In genomic region chr2:29194547-29195463, GRCm38 (mm10) we compare ENCODE assay signal across 7 mouse cellular contexts. TPM values are rescaled to one million over a fixed set of nuclear protein-coding genes. Genes with fewer than 3 reads are reported as not detected.
DNase-seq lines count a peak whose midpoint lies in the region; ATAC-seq lines count a peak whose summit lies in the region.

No protein-coding gene starts in this region.

- H3K4me2 ChIP-seq in intestine, embryonic 14.5 days (ENCODE audit: low read length) = peak overlapping the region; percentile 89
- peak overlapping the region; percentile 97 for H3K4me2 ChIP-seq in midbrain, embryonic 11.5 days

- H3K27me3 ChIP-seq in intestine, embryonic 14.5 days (replicated peaks; ENCODE audit: control insufficient read depth, insufficient read depth, low read length) = peaks cover 23% of the 10 kb centered on the region
- H3K27me3 ChIP-seq in midbrain, embryonic 11.5 days (ENCODE audit: control insufficient read depth, insufficient read depth, low read length) = peaks cover 15% of the 10 kb centered on the region

- DNase-seq in adrenal gland, adult 2 months = peak; percentile 86
- DNase-seq in cerebellum, postnatal 4 days (ENCODE audit: low spot score in 2 of 2) = peak; percentile 81 to 95
- peak; percentile 58 for DNase-seq in gastrocnemius, postnatal 25 days
- peak; percentile 94 for DNase-seq in intestine, embryonic 14.5 days (ENCODE audit: low spot score)
- peak; percentile 85 for DNase-seq in left cerebral cortex, postnatal 4 days
- peak; percentile 99 for DNase-seq in midbrain, embryonic 11.5 days (ENCODE audit: low spot score, missing footprints)
- peak; percentile 70 for DNase-seq in spleen, adult 12 weeks (ENCODE audit: low spot score)

- intact Hi-C loops in left cerebral cortex, postnatal 4 days (cut with DNase I) = loop anchor here (5.0 kb wide), 1 partner anchor 407 kb away; no protein-coding TSS in a partner anchor

- H3K9ac ChIP-seq in intestine, embryonic 14.5 days (ENCODE audit: low read length) = peak overlapping the region; percentile 27; the same call in 1 of the 2 replicates
- peak overlapping the region; percentile 57 for H3K9ac ChIP-seq in midbrain, embryonic 11.5 days (ENCODE audit: low read length)

- no peaks in the 10 kb centered on the region for H3K36me3 ChIP-seq in intestine, embryonic 14.5 days (ENCODE audit: control insufficient read depth, insufficient read depth, low read length)
- no peaks in the 10 kb centered on the region for H3K36me3 ChIP-seq in midbrain, embryonic 11.5 days (ENCODE audit: control insufficient read depth, insufficient read depth, low read length)

- no peaks in the 10 kb centered on the region for H3K9me3 ChIP-seq in intestine, embryonic 14.5 days (ENCODE audit: control insufficient read depth, low read length)
- H3K9me3 ChIP-seq in midbrain, embryonic 11.5 days (ENCODE audit: control insufficient read depth, low read length) = no peaks in the 10 kb centered on the region

- WGBS in intestine, embryonic 14.5 days = under 1% methylated on average over 59 of the region's 61 CpGs
- WGBS in midbrain, embryonic 11.5 days = 1% methylated on average over 56 of the region's 61 CpGs

- H3K4me1 ChIP-seq in intestine, embryonic 14.5 days (replicated peaks; ENCODE audit: control insufficient read depth, insufficient read depth, low read length) = no peaks in the 10 kb centered on the region
- H3K4me1 ChIP-seq in midbrain, embryonic 11.5 days (ENCODE audit: control insufficient read depth, insufficient read depth, low read length) = peaks cover 9% of the 10 kb centered on the region; the same call in 1 of the 2 replicates

- no peak overlapping the region for H3K27ac ChIP-seq in intestine, embryonic 14.5 days (ENCODE audit: low read depth)
- no peak overlapping the region for H3K27ac ChIP-seq in midbrain, embryonic 11.5 days (ENCODE audit: low read depth, low read length)

- ATAC-seq in intestine, embryonic 14.5 days (replicated peaks; ENCODE audit: low FRiP score, low TSS enrichment, low read depth) = 0 out of 2 replicates have a peak, but pooled peaks have one; percentile 56
- peak; percentile 80 for ATAC-seq in midbrain, embryonic 11.5 days (ENCODE audit: low FRiP score)

- peak overlapping the region; percentile 40 for H3K4me3 ChIP-seq in intestine, embryonic 14.5 days (ENCODE audit: low read depth, low read length)
- H3K4me3 ChIP-seq in midbrain, embryonic 11.5 days (ENCODE audit: low read depth, low read length) = peak overlapping the region; percentile 50

RNA-seq across cellular contexts. Expression of gene Ntng2, which starts 58.0 kb away (rescaled TPM):
- 10 to 100 TPM; 36.0 to 55.7 TPM for total RNA-seq in adrenal gland, adult 2 months (2021)
- 190 and 200 TPM in 2 replicates for polyA plus RNA-seq in adrenal gland, adult 2 months (2012; rRNA removed)
- 10 to 100 TPM; 33.4 to 40.0 TPM for total RNA-seq in gastrocnemius, postnatal 25 days (2021)
- polyA plus RNA-seq in intestine, embryonic 14.5 days (2014; fragmentation: Nextera tagmentation; extraction: Ambion mirVana) = 0.14 and 1.2 TPM in 2 replicates
- total RNA-seq in left cerebral cortex, postnatal 4 days (2021) = 100 to 1,000 TPM; 140 to 149 TPM
- 3.1 and 4.6 TPM in 2 replicates for polyA plus RNA-seq in midbrain, embryonic 11.5 days (2014; fragmentation: Nextera tagmentation; extraction: Ambion mirVana)
